Mouse (Mus musculus) small intestine, adult 2 months (tissue): Measurements from ENCODE around the gene Epb41l2.

Experiments used
- CTCF ChIP-seq: fragments of 200-500 bp; IDR thresholded peaks from 2 replicates; pipeline ENCODE4 v1.5.1; 2012; ENCODE audit warnings: low read depth, mild to moderate bottlenecking, control low read depth, inconsistent platforms, low read length, moderate library complexity, mixed read lengths; ENCODE audit not compliant: insufficient replicate concordance, insufficient read length; ENCODE audit errors: extremely low read depth
- POLR2A ChIP-seq: fragments of 200-500 bp; IDR thresholded peaks from 2 replicates; pipeline ENCODE4 v1.6.1; 2012; ENCODE audit warnings: low read depth, mild to moderate bottlenecking, control low read depth, inconsistent platforms, low read length, moderate library complexity

- TF ChIP-seq CTCF (no peak), POLR2A (no peak)
Measured at GRCm38 (mm10) chr10:25317665-25318064, 41.9 kb upstream of the Epb41l2 start.
